Mouse (Mus musculus) forelimb bud, embryonic 11.5 days (tissue): ENCODE data around the gene Tle6.

ENCODE experiments used
- DNase-seq: peaks from one replicate; pipeline ENCODE4 v3.0.0-alpha.2; 2012; ENCODE audit warnings: low read depth, low spot score

The Tle6 gene

GRCm38 (mm10) chr10:81563481-81563880 lies 37.4 kb downstream of the Tle6 start:
- DNase-seq = no peak

GRCm38 (mm10) chr10:81562411-81562810 lies 38.5 kb downstream of the Tle6 start:
- DNase-seq = no peak

GRCm38 (mm10) chr10:81560719-81561459 lies 40.0 kb downstream of the Tle6 start:
- no peak for DNase-seq

GRCm38 (mm10) chr10:81559627-81560539 lies 41.0 kb downstream of the Tle6 start:
- DNase-seq = no peak

- no peak for DNase-seq
Measured at GRCm38 (mm10) chr10:81559163-81559626, 41.7 kb downstream of the Tle6 start, which contains the start of gene Aes. TSS of gene Aes (plus strand) at chr10:81559488.

- DNase-seq = no peak
Measured at GRCm38 (mm10) chr10:81557491-81557890, 43.4 kb downstream of the Tle6 start.

- DNase-seq = no peak
Measured at GRCm38 (mm10) chr10:81556282-81556681, 44.6 kb downstream of the Tle6 start.

GRCm38 (mm10) chr10:81553807-81554755 lies 46.8 kb downstream of the Tle6 start:
- no peak for DNase-seq

GRCm38 (mm10) chr10:81553232-81553631 lies 47.6 kb downstream of the Tle6 start:
- DNase-seq = no peak

GRCm38 (mm10) chr10:81551597-81552102 lies 49.2 kb downstream of the Tle6 start:
- DNase-seq = peak; percentile 81

- peak; percentile 75 for DNase-seq
Measured at GRCm38 (mm10) chr10:81550257-81550656, 50.6 kb downstream of the Tle6 start.

- DNase-seq = no peak
Measured at GRCm38 (mm10) chr10:81548944-81549343, 51.9 kb downstream of the Tle6 start.

- no peak for DNase-seq
Measured at GRCm38 (mm10) chr10:81546788-81547571, 53.9 kb downstream of the Tle6 start.

GRCm38 (mm10) chr10:81546332-81546731 lies 54.5 kb downstream of the Tle6 start:
- no peak for DNase-seq

GRCm38 (mm10) chr10:81545161-81545747 lies 55.6 kb downstream of the Tle6 start, which contains the start of gene Gna11:
TSS of gene Gna11 (minus strand) at chr10:81545190.
- DNase-seq = peak; percentile 99

GRCm38 (mm10) chr10:81544296-81545160 lies 56.3 kb downstream of the Tle6 start:
- no peak for DNase-seq

- DNase-seq = no peak
Measured at GRCm38 (mm10) chr10:81543633-81544032, 57.2 kb downstream of the Tle6 start.

- no peak for DNase-seq
Measured at GRCm38 (mm10) chr10:81542727-81543460, 58.0 kb downstream of the Tle6 start.
